Mouse (Mus musculus): ENCODE results near the gene Vps26b. TPM values are rescaled to one million over a fixed set of nuclear protein-coding genes. Genes with fewer than 3 reads are reported as not detected.
A peak's percentile ranks its signal among the peaks of the same experiment; 100 is the strongest.

Vps26b gene
- total RNA-seq, 2 experiments from 2014 or later: 27.8 to 28.5 TPM

GRCm38 (mm10) chr9:26997062-26997461 lies 32.8 kb downstream of the Vps26b start:
- peak in 1 of 2 experiments; percentile 26 for DNase-seq

- DNase-seq: no peak
These were observed 36.0 kb downstream of the Vps26b start for GRCm38 (mm10) chr9:26993900-26994299.

GRCm38 (mm10) chr9:26993118-26993517 lies 36.7 kb downstream of the Vps26b start:
- peak in 1 of 2 experiments; percentile 14 for DNase-seq

GRCm38 (mm10) chr9:26990181-26990580 lies 39.7 kb downstream of the Vps26b start:
- no peak for DNase-seq

- no peak for DNase-seq
These were observed 44.1 kb downstream of the Vps26b start for GRCm38 (mm10) chr9:26985668-26986277.

- DNase-seq: no peak
These were observed 44.7 kb downstream of the Vps26b start for GRCm38 (mm10) chr9:26985090-26985613.

- no peak for DNase-seq
These were observed 51.1 kb downstream of the Vps26b start for GRCm38 (mm10) chr9:26978776-26979175.

- no peak for DNase-seq
These were observed 52.1 kb downstream of the Vps26b start for GRCm38 (mm10) chr9:26977754-26978153.

Other genes starting within 250 kb of the Vps26b start
- 1 to 10 TPM in 1 of 2 experiments, under 1 TPM in 1; 0.65 to 1.4 TPM for gene Glb1l2, start 223.6 kb downstream of the Vps26b start, total RNA-seq (2021)
- gene Glb1l3, start 169.2 kb downstream of the Vps26b start, total RNA-seq (2021): not detected
- gene Gm1110, start 107.0 kb downstream of the Vps26b start, total RNA-seq (2021): not detected
- gene Acad8, start 30.5 kb downstream of the Vps26b start, total RNA-seq (2021): 10 to 100 TPM; 53.4 to 61.9 TPM
- 10 to 100 TPM; 24.6 to 27.7 TPM for gene Thyn1, start 30.4 kb downstream of the Vps26b start, total RNA-seq (2021)
- 10 to 100 TPM in 1 of 2 experiments, 1 to 10 TPM in 1; 8.9 to 11.3 TPM for gene Ncapd3, start 110 bp upstream of the Vps26b start, total RNA-seq (2021)
- gene Jam3, start 125.4 kb upstream of the Vps26b start, total RNA-seq (2021): 10 to 100 TPM; 12.4 to 13.9 TPM

Data from heart, adult 18-20 months (tissue).